Mouse (Mus musculus) heart, postnatal 0 days (tissue): Measurements from ENCODE around the gene Rpl29. TPM values are rescaled to one million over a fixed set of nuclear protein-coding genes. Genes with fewer than 3 reads are reported as not detected.

Experiments used
- ATAC-seq: fragments of 200-750 bp; cut with Nextera tagmentation; 2 replicates; pipeline ENCODE4 v1.8.0; 2017; ENCODE audit warnings: low read depth, moderate number of reproducible peaks, moderate library complexity; ENCODE audit not compliant: insufficient read depth
- DNase-seq: peaks from one replicate; pipeline ENCODE4 v3.0.0-alpha.2; 2016; ENCODE audit warnings: low spot score
- H3K27ac ChIP-seq: fragments of 300-500 bp; sonication (generic); 2 replicates; pipeline ENCODE4 v1.5.1; 2014; ENCODE audit warnings: low read depth, mild to moderate bottlenecking
- H3K27me3 ChIP-seq: fragments of 300-500 bp; sonication (generic); 2 replicates; pipeline ENCODE4 v1.6.1; 2014; ENCODE audit warnings: low read length, mixed read lengths; ENCODE audit not compliant: control insufficient read depth, insufficient read depth
- H3K36me3 ChIP-seq: fragments of 300-500 bp; sonication (generic); replicated peaks from 2 replicates; pipeline ENCODE4 v1.6.1; 2014; ENCODE audit warnings: low read length, mixed read lengths; ENCODE audit not compliant: control insufficient read depth, insufficient read depth
- H3K4me1 ChIP-seq: fragments of 300-500 bp; sonication (generic); 2 replicates; pipeline ENCODE4 v1.6.1; 2014; ENCODE audit warnings: antibody characterized with exemption; ENCODE audit not compliant: control insufficient read depth, insufficient read depth
- H3K4me2 ChIP-seq: fragments of 300-500 bp; sonication (generic); 2 replicates; pipeline ENCODE4 v1.6.1; 2014; ENCODE audit warnings: low read depth, mild to moderate bottlenecking, low read length, moderate library complexity
- H3K4me3 ChIP-seq: fragments of 300-500 bp; sonication (generic); 2 replicates; pipeline ENCODE4 v1.5.1; 2014; ENCODE audit warnings: low read depth, low read length
- H3K9ac ChIP-seq: fragments of 300-500 bp; sonication (generic); replicated peaks from 2 replicates; pipeline ENCODE4 v1.6.1; 2014; ENCODE audit warnings: low read depth, low read length, mixed read lengths
- H3K9me3 ChIP-seq: fragments of 300-500 bp; sonication (generic); replicated peaks from 2 replicates; pipeline ENCODE4 v1.6.1; 2016; ENCODE audit warnings: low read length; ENCODE audit not compliant: control insufficient read depth
- CTCF ChIP-seq: IDR thresholded peaks from 2 replicates; pipeline ENCODE4 v1.5.1; 2016; ENCODE audit warnings: antibody characterized with exemption, control low read depth, low read depth
- EP300 ChIP-seq: IDR thresholded peaks from 2 replicates; pipeline ENCODE4 v1.6.1; 2016; ENCODE audit warnings: antibody characterized with exemption, low read depth
- WGBS: fragments of 180-500 bp; shearing (Covaris S2); extraction: QIAGEN DNeasy Blood & Tissue Kit; methylation state at CpG from one replicate; pipeline ENCODE4 v1.1.7; 2014; 5-methylcytosine and 5-hydroxymethylcytosine counted together
- polyA plus RNA-seq: library from polyadenylated mRNA; unstranded; fragments of >200 nt; fragmentation: Nextera tagmentation; extraction: Ambion mirVana; gene quantifications from 2 replicates; pipeline ENCODE4 v1.2.1, GENCODE M21; 2015
- total RNA-seq: library from RNA; depleted of rRNA; stranded (reverse); fragments of >200 nt; gene quantifications from 2 replicates; pipeline ENCODE4 v1.2.3, GENCODE M21; 2014; ENCODE audit warnings: low replicate concordance

The Rpl29 gene
- total and polyA plus RNA-seq, 2 experiments from 2014 or later = 504 to 783 TPM

DNA sequence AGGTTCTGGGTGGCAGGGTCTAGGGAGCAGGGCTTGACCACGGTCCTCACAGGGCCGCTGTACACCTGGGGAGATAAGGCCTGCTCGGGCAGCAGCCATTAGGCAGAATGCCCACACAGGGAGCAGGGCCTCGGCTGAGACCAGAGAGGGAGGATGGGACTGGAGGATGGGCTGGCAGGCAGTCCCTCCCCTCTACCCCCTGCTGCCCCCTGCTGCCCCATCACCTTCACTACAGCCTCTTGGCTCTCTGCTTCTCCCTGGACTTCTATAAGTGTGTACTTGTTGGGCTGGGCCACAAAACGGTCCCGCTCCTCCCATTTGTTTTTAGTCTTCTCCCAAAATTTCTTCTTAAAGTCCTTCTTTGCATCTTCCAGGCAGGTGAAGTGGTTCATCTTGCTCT is 45.2 kb downstream of the Rpl29 start:
- no peak overlapping the region for H3K4me2 ChIP-seq
- 0 out of 2 replicates have a peak, but pooled peaks have one; percentile 1 for ATAC-seq

DNA sequence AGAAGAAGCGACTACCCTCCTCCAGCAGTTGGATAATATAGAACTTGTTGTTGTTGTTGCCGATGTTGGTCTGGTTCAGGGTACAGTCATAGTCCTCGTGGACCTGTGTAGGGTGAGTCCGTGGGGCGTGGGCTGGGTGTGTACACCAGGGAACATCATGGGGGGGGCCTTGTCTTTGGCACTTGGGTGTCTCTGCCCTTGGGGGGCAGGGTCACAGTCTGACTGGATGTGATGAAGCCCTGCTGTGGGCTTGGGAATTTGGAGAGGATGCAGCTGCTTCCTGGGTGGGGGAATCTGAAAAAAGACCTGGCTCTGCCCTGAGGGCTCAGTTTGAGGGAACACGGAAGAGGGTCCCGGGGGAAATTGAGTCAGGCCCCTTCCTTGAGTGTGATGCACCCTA is 45.8 kb downstream of the Rpl29 start:
- Histone ChIP-seq H3K4me1 (peaks cover 32% of the 10 kb centered on the region), H3K4me3 (no peak overlapping the region), H3K27ac (no peak overlapping the region), H3K4me2 (0 out of 2 replicates have a peak overlapping the region, but pooled peaks have one; percentile 56), H3K9me3 (no peaks in the 10 kb centered on the region), H3K36me3 (no peaks in the 10 kb centered on the region), H3K9ac (no peak overlapping the region), H3K27me3 (no peaks in the 10 kb centered on the region)
- DNase-seq (no peak), ATAC-seq (no peak)
- 66% methylated on average over 7 of the region's 7 CpGs for WGBS
- TF ChIP-seq EP300 (no peak), CTCF (no peak)

More for the DNA sequence above, 45.2 kb downstream of the Rpl29 start:
- Histone ChIP-seq H3K4me3 (no peak overlapping the region), H3K9me3 (no peaks in the 10 kb centered on the region), H3K36me3 (no peaks in the 10 kb centered on the region), H3K27me3 (no peaks in the 10 kb centered on the region), H3K27ac (no peak overlapping the region), H3K4me1 (peaks cover 32% of the 10 kb centered on the region), H3K9ac (no peak overlapping the region)
- TF ChIP-seq EP300 (no peak), CTCF (peak; percentile 70)
- DNase-seq = peak; percentile 68
- 4% methylated on average over 6 of the region's 6 CpGs for WGBS

DNA sequence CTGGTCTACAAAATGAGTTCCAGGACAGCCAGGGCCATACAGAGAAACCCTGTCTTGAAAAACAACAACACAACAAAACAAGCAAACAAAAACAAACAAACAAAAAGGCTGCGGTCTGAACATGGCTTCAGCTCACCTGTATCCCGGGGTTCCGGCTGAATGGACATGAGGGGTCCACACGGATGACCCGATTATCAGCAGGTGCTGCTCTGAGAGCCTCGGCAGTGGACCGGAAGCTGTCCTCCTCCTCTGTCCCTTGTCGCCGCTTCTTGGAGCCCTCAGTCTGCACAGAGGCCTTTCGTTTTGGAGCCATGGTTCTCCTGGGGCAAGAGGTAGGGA is 46.4 kb downstream of the Rpl29 start, which contains the start of gene Rrp9:
TSS of gene Rrp9 (plus strand) at position 301 of the 339 bp plus-strand sequence.
- ATAC-seq (no peak), DNase-seq (no peak)
- Histone ChIP-seq H3K4me3 (peak within 1 kb of the TSS; percentile 19), H3K9me3 (no peaks in the 10 kb centered on the region), H3K27ac (peak within 1 kb of the TSS; percentile 74), H3K4me1 (peaks cover 32% of the 10 kb centered on the region), H3K4me2 (peak within 1 kb of the TSS; percentile 56), H3K36me3 (peaks cover 3% of the 10 kb centered on the region; the same call in 1 of the 2 replicates), H3K9ac (peak within 1 kb of the TSS; percentile 39), H3K27me3 (no peaks in the 10 kb centered on the region)
- WGBS = 84% methylated on average over 10 of the region's 10 CpGs
- TF ChIP-seq CTCF = no peak
- no peak for TF ChIP-seq EP300

DNA sequence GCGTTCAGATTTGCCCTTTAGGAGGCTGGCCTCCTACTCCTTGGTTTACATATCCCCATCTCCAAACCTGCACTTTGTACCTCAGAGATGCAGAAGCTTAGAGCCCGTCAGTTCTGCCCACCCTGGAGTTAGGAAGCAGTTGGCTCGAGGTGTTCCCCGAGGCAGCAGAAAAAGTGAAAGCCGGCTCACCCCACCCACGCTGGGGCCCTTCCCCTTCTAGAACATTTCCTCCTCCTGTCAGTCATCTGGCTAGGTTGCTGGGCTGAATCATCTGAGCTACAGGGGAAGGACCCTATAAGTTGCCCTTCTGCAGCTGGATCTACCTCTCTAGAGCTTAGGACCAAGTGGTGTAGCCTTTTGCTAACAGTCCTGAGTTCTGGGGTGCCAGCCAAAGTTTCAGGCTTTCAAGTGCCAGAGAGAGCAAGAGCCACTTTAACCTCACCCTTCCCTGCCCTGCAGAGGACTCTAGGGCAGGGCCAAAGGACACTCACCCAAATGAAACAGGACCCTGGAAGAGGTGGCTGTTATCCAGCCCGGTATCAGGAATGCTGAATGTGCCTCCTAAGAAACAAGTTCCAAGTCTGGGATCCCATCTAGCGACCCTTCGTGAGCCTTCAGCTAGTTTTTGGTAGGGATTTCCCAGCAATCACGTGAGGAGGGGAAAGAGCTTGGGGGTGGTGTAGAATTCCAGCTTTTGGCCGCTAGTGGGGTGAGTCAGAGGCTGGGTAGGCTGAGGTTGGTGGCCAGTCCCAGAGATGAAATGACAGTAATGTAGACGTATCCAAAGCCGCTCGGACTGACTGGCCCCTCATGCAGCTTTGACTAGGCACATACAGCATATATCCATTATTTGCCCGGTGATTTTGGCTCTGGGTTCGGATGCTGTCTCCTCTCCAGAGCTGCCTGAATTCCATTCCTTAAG is 47.0 kb downstream of the Rpl29 start:
- Histone ChIP-seq H3K4me3 (peak overlapping the region; percentile 19), H3K4me1 (peaks cover 32% of the 10 kb centered on the region), H3K9ac (peak overlapping the region; percentile 39), H3K4me2 (peak overlapping the region; percentile 56), H3K36me3 (peaks cover 8% of the 10 kb centered on the region), H3K27me3 (no peaks in the 10 kb centered on the region), H3K9me3 (no peaks in the 10 kb centered on the region), H3K27ac (peak overlapping the region; percentile 74)
- 20% methylated on average over 16 of the region's 16 CpGs for WGBS
- no peak for TF ChIP-seq CTCF
- TF ChIP-seq EP300 = no peak
- ATAC-seq (peak; percentile 37), DNase-seq (peak; percentile 61)

DNA sequence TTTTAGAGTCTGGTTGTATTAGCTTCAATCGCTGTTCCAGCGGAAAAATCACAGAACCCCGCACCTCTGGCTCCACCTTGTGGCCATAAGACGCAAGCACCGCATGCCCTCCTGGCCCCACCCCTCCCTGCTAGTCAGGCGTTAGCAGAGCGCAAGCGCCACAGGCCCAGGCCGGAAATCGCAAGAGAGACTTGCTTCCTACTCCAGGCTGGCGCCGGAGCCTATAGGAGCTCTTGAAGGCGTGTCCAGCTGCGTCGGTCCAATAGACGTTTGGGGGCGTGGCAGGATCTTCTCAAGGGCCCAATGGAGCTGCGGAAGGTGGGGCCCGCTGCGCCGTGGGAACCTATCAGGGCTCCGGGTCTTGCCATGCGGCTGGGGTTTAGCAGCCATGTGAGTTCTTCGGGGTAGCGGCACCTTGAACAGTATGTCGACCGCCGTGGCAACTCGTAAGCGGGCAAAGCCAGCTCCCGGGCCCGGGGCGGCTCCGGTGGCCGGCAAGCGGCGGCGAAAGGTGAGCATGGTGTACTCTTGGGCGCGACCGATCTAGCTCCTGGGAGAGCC is 47.8 kb downstream of the Rpl29 start, which contains the start of gene Parp3:
TSS of gene Parp3 (minus strand) at position 26 of the 561 bp plus-strand sequence.
- Histone ChIP-seq H3K4me1 (peaks cover 32% of the 10 kb centered on the region), H3K4me3 (peak within 1 kb of the TSS; percentile 53), H3K27ac (peak within 1 kb of the TSS; percentile 74), H3K27me3 (no peaks in the 10 kb centered on the region), H3K4me2 (peak within 1 kb of the TSS; percentile 80), H3K36me3 (peaks cover 14% of the 10 kb centered on the region), H3K9ac (peak within 1 kb of the TSS; percentile 46), H3K9me3 (no peaks in the 10 kb centered on the region)
- WGBS = under 1% methylated on average over 41 of the region's 41 CpGs
- peak; percentile 97 for ATAC-seq
- DNase-seq = peak; percentile 100
- peak; percentile 79; the same call in 1 of the 2 replicates for TF ChIP-seq EP300
- TF ChIP-seq CTCF = peak; percentile 98
